Mouse (Mus musculus): ENCODE data around the gene 9130409I23Rik. TPM values are rescaled to one million over a fixed set of nuclear protein-coding genes. Genes with fewer than 3 reads are reported as not detected.

The 9130409I23Rik gene
- not detected in 2 replicates for polyA plus RNA-seq (2012; ENCODE audit: insufficient read depth, low replicate concordance)

GRCm38 (mm10) chr1:181050937-181051336, at the start of gene 9130409I23Rik:
9130409I23Rik (plus strand) TSS chr1:181051237.
- Histone ChIP-seq H3K27me3 (replicated peaks) (peaks cover 20% of the 10 kb centered on the region), H3K9me3 (peaks cover 2% of the 10 kb centered on the region; the same call in 1 of the 2 replicates), H3K36me3 (replicated peaks; ENCODE audit: low read length) (no peaks in the 10 kb centered on the region), H3K4me1 (peaks cover 5% of the 10 kb centered on the region; the same call in 1 of the 2 replicates), H3K4me3 (replicated peaks) (no peak within 1 kb of the TSS)
- TF ChIP-seq GATA1 (IDR thresholded peaks at IDR 0.05; ENCODE audit: borderline replicate concordance, low read length) (no peak), FLI1 (IDR thresholded peaks at IDR 0.05; ENCODE audit: low read length) (no peak)

GRCm38 (mm10) chr1:181001621-181002020, 49.4 kb upstream of the 9130409I23Rik start:
- H3K4me3 ChIP-seq (replicated peaks), result no peak overlapping the region
- H3K9me3 ChIP-seq, result no peaks in the 10 kb centered on the region
- TF ChIP-seq GATA1 (IDR thresholded peaks at IDR 0.05; ENCODE audit: borderline replicate concordance, low read length) (no peak), FLI1 (IDR thresholded peaks at IDR 0.05; ENCODE audit: low read length) (no peak)
- H3K4me1 ChIP-seq, result peaks cover 10% of the 10 kb centered on the region
- H3K27me3 ChIP-seq (replicated peaks), result peaks cover 73% of the 10 kb centered on the region
- no peaks in the 10 kb centered on the region for H3K36me3 ChIP-seq (replicated peaks; ENCODE audit: low read length)

GRCm38 (mm10) chr1:181003790-181004189, 47.2 kb upstream of the 9130409I23Rik start:
- Histone ChIP-seq H3K4me3 (replicated peaks) (no peak overlapping the region), H3K36me3 (replicated peaks; ENCODE audit: low read length) (no peaks in the 10 kb centered on the region), H3K27me3 (replicated peaks) (peaks cover 75% of the 10 kb centered on the region), H3K9me3 (no peaks in the 10 kb centered on the region), H3K4me1 (peaks cover 7% of the 10 kb centered on the region)
- TF ChIP-seq GATA1 (IDR thresholded peaks at IDR 0.05; ENCODE audit: borderline replicate concordance, low read length) (no peak), FLI1 (IDR thresholded peaks at IDR 0.05; ENCODE audit: low read length) (no peak)

GRCm38 (mm10) chr1:181005331-181005730, 45.7 kb upstream of the 9130409I23Rik start:
- Histone ChIP-seq H3K27me3 (replicated peaks) (peaks cover 68% of the 10 kb centered on the region), H3K4me1 (peaks cover 19% of the 10 kb centered on the region), H3K4me3 (replicated peaks) (no peak overlapping the region), H3K9me3 (no peaks in the 10 kb centered on the region), H3K36me3 (replicated peaks; ENCODE audit: low read length) (no peaks in the 10 kb centered on the region)
- TF ChIP-seq GATA1 (IDR thresholded peaks at IDR 0.05; ENCODE audit: borderline replicate concordance, low read length) (no peak), FLI1 (IDR thresholded peaks at IDR 0.05; ENCODE audit: low read length) (no peak)

GRCm38 (mm10) chr1:181007831-181008230, 43.2 kb upstream of the 9130409I23Rik start:
- peaks cover 69% of the 10 kb centered on the region for H3K27me3 ChIP-seq (replicated peaks)
- no peak for TF ChIP-seq FLI1 (IDR thresholded peaks at IDR 0.05; ENCODE audit: low read length)

GRCm38 (mm10) chr1:181008266-181008665, 42.8 kb upstream of the 9130409I23Rik start:
- no peaks in the 10 kb centered on the region for H3K9me3 ChIP-seq
- no peaks in the 10 kb centered on the region for H3K36me3 ChIP-seq (replicated peaks; ENCODE audit: low read length)
- H3K27me3 ChIP-seq (replicated peaks), result peaks cover 70% of the 10 kb centered on the region
- TF ChIP-seq GATA1 (IDR thresholded peaks at IDR 0.05; ENCODE audit: borderline replicate concordance, low read length) (no peak), FLI1 (IDR thresholded peaks at IDR 0.05; ENCODE audit: low read length) (no peak)
- no peak overlapping the region for H3K4me3 ChIP-seq (replicated peaks)
- H3K4me1 ChIP-seq, result peaks cover 30% of the 10 kb centered on the region

More at GRCm38 (mm10) chr1:181007831-181008230, 43.2 kb upstream of the 9130409I23Rik start:
- Histone ChIP-seq H3K4me3 (replicated peaks) (no peak overlapping the region), H3K9me3 (no peaks in the 10 kb centered on the region), H3K36me3 (replicated peaks; ENCODE audit: low read length) (no peaks in the 10 kb centered on the region), H3K4me1 (peaks cover 26% of the 10 kb centered on the region)

- no peaks in the 10 kb centered on the region for H3K9me3 ChIP-seq
- no peaks in the 10 kb centered on the region for H3K36me3 ChIP-seq (replicated peaks; ENCODE audit: low read length)
- peaks cover 37% of the 10 kb centered on the region for H3K4me1 ChIP-seq
- H3K27me3 ChIP-seq (replicated peaks), result peaks cover 68% of the 10 kb centered on the region
- no peak for TF ChIP-seq GATA1 (IDR thresholded peaks at IDR 0.05; ENCODE audit: borderline replicate concordance, low read length)
- no peak for TF ChIP-seq FLI1 (IDR thresholded peaks at IDR 0.05; ENCODE audit: low read length)
- H3K4me3 ChIP-seq (replicated peaks), result no peak overlapping the region
Observed at GRCm38 (mm10) chr1:181009011-181009590, 41.9 kb upstream of the 9130409I23Rik start.

GRCm38 (mm10) chr1:181009754-181010153, 41.3 kb upstream of the 9130409I23Rik start:
- no peak for TF ChIP-seq GATA1 (IDR thresholded peaks at IDR 0.05; ENCODE audit: borderline replicate concordance, low read length)
- no peak for TF ChIP-seq FLI1 (IDR thresholded peaks at IDR 0.05; ENCODE audit: low read length)
- Histone ChIP-seq H3K4me1 (peaks cover 41% of the 10 kb centered on the region), H3K4me3 (replicated peaks) (peak overlapping the region; percentile 48), H3K27me3 (replicated peaks) (peaks cover 70% of the 10 kb centered on the region), H3K9me3 (no peaks in the 10 kb centered on the region), H3K36me3 (replicated peaks; ENCODE audit: low read length) (no peaks in the 10 kb centered on the region)

GRCm38 (mm10) chr1:181010171-181010932, 40.7 kb upstream of the 9130409I23Rik start:
- no peaks in the 10 kb centered on the region for H3K36me3 ChIP-seq (replicated peaks; ENCODE audit: low read length)

GRCm38 (mm10) chr1:181011601-181012000, 39.4 kb upstream of the 9130409I23Rik start:
- peaks cover 53% of the 10 kb centered on the region for H3K4me1 ChIP-seq
- H3K36me3 ChIP-seq (replicated peaks; ENCODE audit: low read length), result no peaks in the 10 kb centered on the region
- TF ChIP-seq FLI1 (IDR thresholded peaks at IDR 0.05; ENCODE audit: low read length) (no peak), GATA1 (IDR thresholded peaks at IDR 0.05; ENCODE audit: borderline replicate concordance, low read length) (no peak)
- no peaks in the 10 kb centered on the region for H3K9me3 ChIP-seq
- H3K27me3 ChIP-seq (replicated peaks), result peaks cover 73% of the 10 kb centered on the region
- no peak overlapping the region for H3K4me3 ChIP-seq (replicated peaks)

More at GRCm38 (mm10) chr1:181010171-181010932, 40.7 kb upstream of the 9130409I23Rik start:
- Histone ChIP-seq H3K27me3 (replicated peaks) (peaks cover 71% of the 10 kb centered on the region), H3K9me3 (no peaks in the 10 kb centered on the region), H3K4me3 (replicated peaks) (peak overlapping the region; percentile 48), H3K4me1 (peaks cover 43% of the 10 kb centered on the region)
- TF ChIP-seq FLI1 (IDR thresholded peaks at IDR 0.05; ENCODE audit: low read length) (no peak), GATA1 (IDR thresholded peaks at IDR 0.05; ENCODE audit: borderline replicate concordance, low read length) (no peak)
